Mouse (Mus musculus): Measurements from ENCODE around the gene Pik3c2g.

DNA sequence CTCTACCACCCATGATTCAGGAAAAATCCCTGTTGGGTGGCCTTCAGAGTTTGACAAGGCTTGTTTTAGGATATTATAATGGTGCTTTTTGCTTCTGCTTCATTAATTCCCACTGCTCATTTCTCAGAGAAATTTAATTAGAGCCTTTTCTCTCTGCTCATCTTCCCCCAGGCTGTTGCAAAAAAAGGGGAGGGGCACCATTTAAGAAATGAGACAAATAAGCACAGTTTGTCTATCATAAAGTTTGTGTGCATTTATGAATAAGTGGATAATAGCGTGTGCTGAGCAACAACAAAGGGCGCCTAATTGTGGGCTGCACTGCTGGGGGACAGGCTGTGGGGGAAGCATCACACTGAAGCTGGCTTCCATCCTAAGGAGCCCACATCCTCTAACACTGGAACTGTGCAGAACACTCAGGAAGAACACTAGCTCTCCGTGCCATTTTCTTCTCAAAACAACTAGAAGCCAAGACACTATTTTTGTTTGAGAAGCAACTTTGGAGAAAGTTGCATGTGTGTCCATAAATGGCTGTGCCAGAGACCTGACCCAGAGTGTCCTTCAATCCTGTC lies 131.5 kb downstream of the Pik3c2g start:
- TF ChIP-seq MAX (IDR thresholded peaks at IDR 0.05; ENCODE audit: low read depth), result no peak
- no peak for TF ChIP-seq POLR2A (IDR thresholded peaks at IDR 0.05; ENCODE audit: insufficient read length, low read depth)
- TF ChIP-seq POLR2AphosphoS2 (IDR thresholded peaks at IDR 0.05; ENCODE audit: insufficient read length, low read depth), result no peak
- TF ChIP-seq USF1 (IDR thresholded peaks at IDR 0.05; ENCODE audit: low read depth), result no peak
